ENCODE assay signal across 15 mouse cellular contexts in the genomic region with DNA sequence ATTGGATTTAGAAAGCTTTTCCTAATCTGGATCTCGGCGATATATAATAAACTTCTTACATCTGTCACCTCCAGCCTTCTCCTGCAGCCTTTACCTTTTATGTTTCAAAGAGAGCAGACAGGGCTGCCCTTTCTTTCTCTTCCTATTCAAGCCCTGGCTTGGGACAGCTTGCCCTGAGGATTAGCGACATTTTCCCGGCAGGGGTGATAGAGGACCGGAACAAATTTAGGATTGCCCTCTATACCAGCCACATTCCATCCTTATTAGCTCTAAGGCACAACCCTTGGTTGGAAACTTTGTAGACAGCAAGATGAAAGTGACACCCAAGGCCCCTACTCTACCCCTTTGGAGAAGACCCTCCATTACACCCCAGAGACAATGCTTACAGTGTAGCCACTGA.
"Had no signal": no experiment of that assay in that cellular context is flagged by ENCODE, and none has a peak within 500 bp of the region (broad histone marks: within the 10 kb centered on the region; RNA-seq: fewer than 3 reads in every experiment).

No protein-coding gene starts in this region.

- H3K9ac ChIP-seq: neural tube, embryonic 15.5 days; stomach, embryonic 15.5 days had no signal

- H3K9me3 ChIP-seq: neural tube, embryonic 15.5 days; stomach, embryonic 15.5 days had no signal

- H3K4me1 ChIP-seq: neural tube, embryonic 15.5 days; stomach, embryonic 15.5 days had no signal

- DNase-seq: retina, postnatal 1 day; right cerebral cortex, adult 18-20 months; right cerebral cortex, postnatal 14 days; right cerebral cortex, postnatal 25 days; right cerebral cortex, postnatal 4 days; spleen, adult 18-20 months; thymus, adult 18-20 months; thymus, adult 2 months; thymus, postnatal 14 days; thymus, postnatal 25 days; thymus, postnatal 36 days; thymus, postnatal 4 days had no signal

- H3K4me3 ChIP-seq: neural tube, embryonic 15.5 days; stomach, embryonic 15.5 days had no signal

- H3K36me3 ChIP-seq: neural tube, embryonic 15.5 days; stomach, embryonic 15.5 days had no signal

- H3K27me3 ChIP-seq: neural tube, embryonic 15.5 days; stomach, embryonic 15.5 days had no signal

- H3K27ac ChIP-seq: neural tube, embryonic 15.5 days; stomach, embryonic 15.5 days; stomach, postnatal 0 days had no signal

- H3K4me2 ChIP-seq: neural tube, embryonic 15.5 days; stomach, embryonic 15.5 days had no signal
